8 mouse cellular contexts compared by ENCODE assay signal in genomic region chr1:171222238-171223155, GRCm38 (mm10). TPM values are rescaled to one million over a fixed set of nuclear protein-coding genes. Genes with fewer than 3 reads are reported as not detected.
DNase-seq lines count a peak whose midpoint lies in the region; ATAC-seq lines count a peak whose summit lies in the region.

TSS of gene Tomm40l (minus strand) at chr1:171222514.

- peak; percentile 93 for DNase-seq in WW6 (ENCODE audit: low read depth, low spot score)
- peak; percentile 63 to 86 for DNase-seq in cerebellum, postnatal 4 days (ENCODE audit: low spot score in 2 of 2)
- peak; percentile 96 for DNase-seq in gastrocnemius, adult 18-20 months (ENCODE audit: low spot score)
- peak; percentile 85 to 92 for DNase-seq in left cerebral cortex, adult 18-20 months (ENCODE audit: low spot score in 2 of 2)
- DNase-seq in right cerebral cortex, adult 18-20 months: peak; percentile 98
- peak; percentile 40 for DNase-seq in urinary bladder, postnatal 10 days (ENCODE audit: low spot score)

- peak; percentile 98 for ATAC-seq in hindbrain, embryonic 16.5 days

- H3K9me3 ChIP-seq in hindbrain, embryonic 16.5 days (ENCODE audit: control insufficient read depth, low read length): no peaks in the 10 kb centered on the region

- H3K79me2 ChIP-seq in macrophage (ENCODE audit: inconsistent target): peaks cover 11% of the 10 kb centered on the region; the same call in 1 of the 2 replicates

- H3K36me3 ChIP-seq in hindbrain, embryonic 16.5 days (ENCODE audit: control insufficient read depth, insufficient read depth, low read length): peaks cover 11% of the 10 kb centered on the region
- peaks cover 23% of the 10 kb centered on the region for H3K36me3 ChIP-seq in macrophage (ENCODE audit: inconsistent target)

- H3K27me3 ChIP-seq in hindbrain, embryonic 16.5 days (replicated peaks; ENCODE audit: control insufficient read depth, insufficient read depth, low read length): no peaks in the 10 kb centered on the region

- H3K9ac ChIP-seq in hindbrain, embryonic 16.5 days (ENCODE audit: low read depth, low read length): peak within 1 kb of the TSS; percentile 72

- H3K4me1 ChIP-seq in hindbrain, embryonic 16.5 days (ENCODE audit: control insufficient read depth, insufficient read depth, low read depth, low read length): peaks cover 12% of the 10 kb centered on the region

- 2% methylated on average over 28 of the region's 28 CpGs for WGBS in hindbrain, embryonic 16.5 days
- WGBS in macrophage (ENCODE audit: missing documents): 4% methylated on average over 26 of the region's 28 CpGs

- peak within 1 kb of the TSS; percentile 88 for H3K4me2 ChIP-seq in hindbrain, embryonic 16.5 days (ENCODE audit: low read length)

- peak within 1 kb of the TSS; percentile 72 for H3K4me3 ChIP-seq in hindbrain, embryonic 16.5 days (ENCODE audit: low read length)
- peak within 1 kb of the TSS; percentile 88 for H3K4me3 ChIP-seq in macrophage (ENCODE audit: inconsistent target)

- peak within 1 kb of the TSS; percentile 76 for H3K27ac ChIP-seq in hindbrain, embryonic 16.5 days (ENCODE audit: low read depth, low read length)
- peak within 1 kb of the TSS; percentile 73 for H3K27ac ChIP-seq in macrophage

RNA-seq across cellular contexts. Expression of gene Tomm40l, which starts in this region (rescaled TPM):
- total RNA-seq in gastrocnemius, adult 18-20 months (2021): 10 to 100 TPM; 47.6 to 51.7 TPM
- polyA plus RNA-seq in hindbrain, embryonic 16.5 days (2015; fragmentation: Nextera tagmentation; extraction: Ambion mirVana): 60.9 and 69.6 TPM in 2 replicates
- total RNA-seq in left cerebral cortex, adult 18-20 months (2021): 10 to 100 TPM; 84.2 to 90.5 TPM
- total RNA-seq in macrophage (2018; cell fraction: chromatin; rRNA removed): 10 to 100 TPM; 10.1 to 72.2 (median 32.8) TPM
- total RNA-seq in macrophage (2018; cell fraction: cytosol; rRNA removed): 10 to 100 TPM; 14.6 to 28.8 (median 22.2) TPM
- 10 to 100 TPM; 13.0 to 48.9 (median 29.2) TPM for total RNA-seq in macrophage (2018; cell fraction: nucleus; rRNA removed)
- 13.6 to 38.3 TPM (median 28.2 TPM) in 3 replicates for polyA plus RNA-seq in macrophage (2018)

Comparison
In these comparisons a context has a peak if more than half of its experiments do, and no peak if none do; other contexts are left out.
1. Peak in every context shown above with its lines: DNase-seq, ATAC-seq, H3K4me3 ChIP-seq and H3K27ac ChIP-seq.
2. DNase-seq: peak in every context shown above with its lines; median percentile 98 in right cerebral cortex, adult 18-20 months; 96 in gastrocnemius, adult 18-20 months; 93 in WW6; 88 in left cerebral cortex, adult 18-20 months; 74 in cerebellum, postnatal 4 days; 40 in urinary bladder, postnatal 10 days.